Mouse (Mus musculus) olfactory bulb, adult 2 months (tissue): ENCODE data around the gene Sh3bp4.

Experiments used
- CTCF ChIP-seq: fragments of 200-500 bp; IDR thresholded peaks from 2 replicates; pipeline ENCODE4 v1.5.1; 2012; ENCODE audit warnings: low read depth, mild to moderate bottlenecking, low read length, moderate library complexity; ENCODE audit not compliant: insufficient read depth
- POLR2A ChIP-seq: fragments of 200-500 bp; IDR thresholded peaks from 2 replicates; pipeline ENCODE4 v1.6.1; 2012; ENCODE audit warnings: mild to moderate bottlenecking, low read depth, low read length, moderate library complexity; ENCODE audit not compliant: insufficient read depth

- TF ChIP-seq CTCF (no peak), POLR2A (no peak)
These were observed 44.2 kb upstream of the Sh3bp4 start for GRCm38 (mm10) chr1:89026040-89026439.
